Mouse (Mus musculus) adipocyte (in vitro differentiated cells): Measurements from ENCODE around the gene Rps11.
"Not testable (repeated sequence)": the region's sequence is repeated elsewhere in the genome, so short reads cannot be mapped to it uniquely, and the experiment has no call there.

ENCODE experiments used
- DNase-seq: peaks from one replicate; pipeline ENCODE4 v3.0.0-alpha.2; 2016; ENCODE audit warnings: low spot score

Gene Rps11

GRCm38 (mm10) chr7:45131850-45132249, 7.6 kb upstream of the Rps11 start:
- no peak for DNase-seq

GRCm38 (mm10) chr7:45129776-45130512, 5.7 kb upstream of the Rps11 start:
- no peak for DNase-seq

- peak; percentile 76 for DNase-seq
Observed at GRCm38 (mm10) chr7:45129318-45129717, 5.1 kb upstream of the Rps11 start.

- DNase-seq, result peak; percentile 98
Observed at GRCm38 (mm10) chr7:45128624-45129246, 4.5 kb upstream of the Rps11 start, which contains the start of gene Rpl13a. Rpl13a (minus strand) TSS chr7:45128761.

- DNase-seq, result no peak
Observed at GRCm38 (mm10) chr7:45127700-45128224, 3.5 kb upstream of the Rps11 start.

GRCm38 (mm10) chr7:45126844-45127699, 2.8 kb upstream of the Rps11 start:
- peak; percentile 26 for DNase-seq

GRCm38 (mm10) chr7:45126147-45126843, 2.1 kb upstream of the Rps11 start:
- no peak for DNase-seq

GRCm38 (mm10) chr7:45125649-45126048, 1.4 kb upstream of the Rps11 start:
- DNase-seq, result not testable (repeated sequence)

GRCm38 (mm10) chr7:45125144-45125600, 933 bp upstream of the Rps11 start:
- DNase-seq, result peak; percentile 38

GRCm38 (mm10) chr7:45123186-45123570, 1.1 kb downstream of the Rps11 start:
- no peak for DNase-seq

GRCm38 (mm10) chr7:45122561-45123185, 1.6 kb downstream of the Rps11 start:
- DNase-seq, result no peak

- DNase-seq, result no peak
Observed at GRCm38 (mm10) chr7:45121966-45122365, 2.3 kb downstream of the Rps11 start.

GRCm38 (mm10) chr7:45121404-45121803, 2.8 kb downstream of the Rps11 start:
- DNase-seq, result no peak

- no peak for DNase-seq
Observed at GRCm38 (mm10) chr7:45119780-45120709, 4.2 kb downstream of the Rps11 start.

GRCm38 (mm10) chr7:45118336-45118735, 5.9 kb downstream of the Rps11 start:
- DNase-seq, result no peak

GRCm38 (mm10) chr7:45117566-45117965, 6.7 kb downstream of the Rps11 start:
- DNase-seq, result no peak

- DNase-seq, result no peak
Observed at GRCm38 (mm10) chr7:45113476-45113875, 10.8 kb downstream of the Rps11 start.

GRCm38 (mm10) chr7:45112529-45112928, 11.7 kb downstream of the Rps11 start:
- DNase-seq, result no peak

GRCm38 (mm10) chr7:45111940-45112339, 12.3 kb downstream of the Rps11 start:
- no peak for DNase-seq

GRCm38 (mm10) chr7:45110089-45110488, 14.2 kb downstream of the Rps11 start:
- DNase-seq, result not testable (repeated sequence)
